Mouse (Mus musculus) thymus, adult 18-20 months (tissue): ENCODE data around the gene Gm17087.

Experiments
- DNase-seq, 2 experiments: peaks; one replicate each; pipeline ENCODE4 v3.0.0; 2022; ENCODE audit warnings: mixed read lengths in 2 of 2

Gene Gm17087

DNA sequence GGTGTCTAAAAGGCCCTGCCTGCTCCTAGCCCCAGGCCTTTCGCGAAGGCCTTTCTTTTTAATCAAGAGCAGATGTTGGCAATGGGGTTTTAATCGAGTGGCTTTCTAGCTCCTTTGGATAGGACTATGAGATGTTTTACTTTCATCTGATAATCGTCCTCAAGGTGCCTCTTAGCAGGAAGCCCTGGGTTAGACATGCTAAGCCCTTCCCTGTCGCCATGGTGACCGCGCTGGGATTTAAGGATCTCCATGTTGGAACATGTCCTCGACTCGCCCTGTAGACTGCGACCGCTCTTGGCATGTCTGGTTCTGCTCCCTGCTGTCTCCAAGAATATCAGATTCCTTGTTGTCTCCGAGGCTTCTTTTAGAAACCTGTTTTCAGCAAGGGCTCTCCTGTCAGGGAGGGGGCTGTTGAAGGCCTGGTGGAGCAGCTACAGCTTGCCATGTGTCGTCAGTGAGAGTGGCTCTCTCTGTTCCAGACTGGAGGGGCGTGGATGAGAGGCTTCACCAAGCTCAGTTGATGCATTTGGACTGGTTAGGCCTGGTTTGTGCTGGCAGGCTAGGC, 24.7 kb downstream of the Gm17087 start:
- DNase-seq, result no peak

DNA sequence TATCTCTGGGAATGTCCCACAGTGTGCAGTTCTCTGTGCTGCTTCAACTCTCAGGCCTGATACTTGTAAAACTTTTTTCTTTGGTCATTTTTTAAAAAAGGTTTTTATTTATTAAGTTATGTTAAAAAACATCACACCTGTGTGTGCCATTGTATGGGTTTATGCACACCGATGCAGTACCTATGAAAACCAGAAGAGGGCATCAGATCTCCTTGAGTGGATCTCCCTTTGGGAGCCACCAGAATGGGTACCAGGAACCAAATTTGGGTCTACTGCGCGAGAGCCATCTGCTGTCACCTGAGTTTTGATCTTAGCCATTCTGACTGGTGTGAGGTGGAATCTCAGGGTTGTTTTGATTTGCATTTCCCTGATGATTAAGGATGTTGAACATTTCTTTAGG, 28.6 kb downstream of the Gm17087 start:
- no peak for DNase-seq

DNA sequence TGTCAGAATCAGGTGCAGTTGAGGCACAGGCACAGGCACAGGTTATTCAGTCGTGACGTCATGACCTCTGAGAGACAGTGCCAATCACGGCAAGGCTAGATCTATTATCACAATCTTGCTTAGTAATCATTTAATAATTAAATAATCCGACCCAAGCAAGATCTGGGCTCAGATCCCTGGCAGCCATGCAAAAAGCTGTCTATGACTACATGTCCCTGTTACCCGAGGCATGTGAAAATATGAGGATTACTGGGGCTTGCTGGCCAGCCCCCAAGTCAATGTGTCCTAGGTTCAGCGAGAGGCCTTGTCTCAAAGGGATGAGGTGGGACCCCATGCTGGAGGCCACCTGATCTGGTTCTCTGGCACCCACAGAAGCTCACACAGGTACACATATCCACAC, 30.2 kb downstream of the Gm17087 start:
- DNase-seq, result no peak

- DNase-seq, result no peak
Measured at GRCm38 (mm10) chr17:8533828-8534227, 32.9 kb downstream of the Gm17087 start.

DNA sequence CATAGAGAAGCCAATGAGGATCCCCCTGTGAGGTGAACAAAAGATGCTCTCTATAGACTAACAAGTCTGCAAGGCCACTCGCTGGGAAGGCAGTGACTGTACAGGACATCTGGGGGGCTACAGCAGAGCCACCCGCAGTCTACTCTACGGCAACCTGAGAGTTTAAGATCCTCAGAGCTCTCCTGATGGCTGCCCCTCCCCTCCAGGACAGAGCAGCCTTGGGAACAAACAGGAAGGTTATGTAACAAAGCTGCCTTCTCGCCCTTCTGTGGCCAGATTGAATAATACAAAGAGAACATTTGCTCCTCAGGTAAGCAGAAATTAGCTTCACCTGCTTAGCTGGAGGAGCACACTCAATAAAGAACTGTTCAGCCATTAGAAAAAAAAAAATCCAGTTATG, 34.1 kb downstream of the Gm17087 start:
- no peak for DNase-seq

GRCm38 (mm10) chr17:8528641-8529040, 38.1 kb downstream of the Gm17087 start:
- DNase-seq, result no peak

DNA sequence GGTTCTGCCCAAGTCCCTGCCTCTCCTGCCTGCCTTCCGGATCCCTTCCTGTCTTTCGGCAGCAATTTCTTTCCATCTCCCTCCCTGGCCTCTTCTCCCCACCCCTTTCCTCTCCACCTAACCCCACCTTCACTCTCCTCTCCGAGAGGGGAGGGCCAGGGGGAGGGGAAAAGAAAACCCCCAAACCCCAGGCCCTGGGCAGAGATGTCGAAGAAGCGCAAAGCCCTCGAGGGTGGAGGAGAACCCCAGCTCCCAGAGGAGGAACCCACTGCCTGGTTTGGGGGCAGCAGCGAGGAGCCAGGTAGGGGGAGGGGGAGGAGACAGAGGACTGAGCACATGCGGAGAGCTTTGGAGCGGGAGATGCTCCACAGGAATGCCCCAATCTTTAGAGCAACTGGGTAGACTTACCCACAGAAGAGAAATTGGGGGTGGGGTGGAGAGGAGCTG, 39.9 kb downstream of the Gm17087 start:
- DNase-seq, result no peak

DNA sequence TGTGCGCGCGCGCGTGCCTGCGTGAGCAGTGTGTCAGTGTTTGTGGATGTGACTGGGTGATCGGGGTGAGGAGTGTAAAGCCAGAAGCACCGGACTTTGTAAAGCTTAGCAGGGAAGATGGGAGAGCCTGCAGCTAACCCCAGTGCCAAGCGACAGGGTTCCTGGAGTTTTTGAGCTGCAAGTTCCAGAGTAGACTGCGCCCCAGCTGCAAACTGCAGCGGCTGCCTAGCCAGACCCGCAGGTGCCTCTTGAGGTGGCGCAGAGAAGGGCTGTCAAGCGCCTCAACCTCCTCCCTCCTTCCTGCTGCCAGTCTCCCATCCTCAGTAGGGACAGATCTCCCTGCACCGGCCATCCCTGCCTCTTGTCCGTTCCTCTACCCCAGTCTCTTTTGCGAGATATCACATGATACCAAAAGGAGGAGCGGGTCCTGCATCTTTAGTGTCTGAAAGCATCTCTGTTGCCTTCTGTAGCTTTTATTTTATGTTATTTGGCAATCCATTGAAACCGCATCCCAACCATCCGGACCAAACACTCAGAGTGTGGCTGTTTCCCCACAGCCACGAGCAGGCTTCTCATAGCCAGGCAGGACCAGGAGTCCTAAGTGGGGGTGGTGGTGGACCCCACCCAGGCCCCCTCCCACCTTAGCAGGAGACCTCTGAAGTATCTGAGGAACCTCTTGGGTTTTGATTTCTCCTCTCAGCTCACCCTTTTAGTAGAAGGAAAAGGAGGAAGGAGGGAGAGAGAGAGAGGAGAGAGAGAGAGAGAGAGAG, 40.6 kb downstream of the Gm17087 start:
- DNase-seq, result no peak

DNA sequence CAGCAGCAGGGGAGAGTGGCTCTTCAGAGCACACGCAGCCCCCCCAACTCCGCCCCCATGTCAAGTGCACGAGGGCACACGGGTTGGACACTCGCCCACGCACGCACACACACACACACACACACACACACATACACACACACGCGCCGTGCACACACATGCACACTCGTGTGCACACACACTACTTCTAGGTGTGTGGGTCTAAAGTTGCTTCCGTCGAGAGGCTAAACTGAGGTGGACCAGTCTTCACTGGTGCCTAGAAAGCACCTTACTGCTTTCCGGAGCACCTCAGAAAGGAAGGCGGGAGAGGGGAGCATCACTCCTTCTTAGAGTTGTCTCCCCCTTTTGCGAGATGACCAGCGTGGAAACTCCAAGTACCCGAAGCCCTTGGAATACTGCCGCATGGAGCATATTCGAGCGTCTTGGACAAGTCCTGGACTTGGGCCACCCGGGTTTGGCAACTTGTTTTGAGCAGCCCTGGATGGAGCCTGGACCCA, 41.5 kb downstream of the Gm17087 start, which contains the start of gene Pde10a:
Pde10a (plus strand) TSS at position 148 of the 497 bp plus-strand sequence.
- no peak for DNase-seq

DNA sequence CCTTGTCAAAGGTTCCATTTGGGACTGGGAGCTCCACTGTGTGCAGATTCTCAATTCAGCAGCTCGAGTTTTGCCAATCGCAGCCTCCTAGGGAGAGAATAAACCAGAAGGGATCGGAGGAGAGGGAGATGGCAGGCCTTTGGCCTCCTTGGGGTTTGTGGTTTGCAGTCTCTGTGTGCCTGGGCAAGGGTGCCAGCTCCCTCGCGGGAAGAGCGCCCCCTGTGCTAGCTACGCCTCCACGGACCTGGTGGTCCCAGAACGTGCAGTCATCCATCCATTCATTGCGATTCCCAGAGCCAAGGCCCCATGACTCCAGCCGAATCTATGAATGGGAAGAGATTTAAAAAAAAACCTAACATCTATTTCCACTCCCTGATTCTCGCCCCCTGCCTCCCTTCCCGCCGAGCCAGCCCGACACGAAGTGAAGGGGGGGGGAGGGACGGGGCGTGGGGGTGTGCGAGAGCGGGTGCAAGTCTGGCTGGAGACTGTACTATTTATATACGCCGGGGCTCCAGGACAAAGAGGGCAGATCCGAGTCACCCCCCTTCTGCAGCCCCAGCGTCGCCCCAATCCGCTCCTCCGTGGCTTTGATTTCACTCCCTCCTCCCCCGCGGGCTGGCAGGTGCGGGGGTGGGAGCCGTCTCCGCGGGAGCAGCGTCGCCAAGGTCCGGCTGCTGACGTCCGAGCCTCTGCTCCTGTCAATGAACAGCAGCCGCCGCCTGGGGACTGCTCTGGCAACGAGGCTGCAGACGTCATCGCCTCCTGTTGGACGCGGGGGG, 42.2 kb downstream of the Gm17087 start:
- DNase-seq, result no peak

- no peak for DNase-seq
Measured at GRCm38 (mm10) chr17:8523986-8524385, 42.8 kb downstream of the Gm17087 start.

GRCm38 (mm10) chr17:8516006-8516405, 50.7 kb downstream of the Gm17087 start:
- DNase-seq, result no peak
